Mouse (Mus musculus) liver, postnatal 0 days (tissue): ENCODE data around the gene Elfn1. TPM values are rescaled to one million over a fixed set of nuclear protein-coding genes. Genes with fewer than 3 reads are reported as not detected.

ENCODE experiments used
- ATAC-seq: fragments of 200-750 bp; cut with Nextera tagmentation; 2 replicates; pipeline ENCODE4 v1.8.0; 2017; ENCODE audit warnings: mild to moderate bottlenecking, moderate library complexity
- DNase-seq: peaks from one replicate; pipeline ENCODE4 v3.0.0-alpha.2; 2016
- H3K27ac ChIP-seq: fragments of 300-500 bp; sonication (generic); 2 replicates; pipeline ENCODE4 v1.5.1; 2014; ENCODE audit warnings: antibody characterized with exemption, moderate library complexity, mild to moderate bottlenecking, low read depth
- H3K27me3 ChIP-seq: fragments of 300-500 bp; sonication (generic); 2 replicates; pipeline ENCODE4 v1.6.1; 2014; ENCODE audit warnings: low read length, control low read depth, mixed read lengths; ENCODE audit not compliant: insufficient read depth
- H3K36me3 ChIP-seq: fragments of 300-500 bp; sonication (generic); replicated peaks from 2 replicates; pipeline ENCODE4 v1.6.1; 2014; ENCODE audit warnings: mild to moderate bottlenecking, control low read depth, low read length, moderate library complexity, mixed read lengths; ENCODE audit not compliant: insufficient read depth
- H3K4me1 ChIP-seq: fragments of 300-500 bp; sonication (generic); 2 replicates; pipeline ENCODE4 v1.6.1; 2014; ENCODE audit warnings: antibody characterized with exemption, mild to moderate bottlenecking, control low read depth; ENCODE audit not compliant: insufficient read depth
- H3K4me2 ChIP-seq: fragments of 300-500 bp; sonication (generic); 2 replicates; pipeline ENCODE4 v1.6.1; 2014; ENCODE audit warnings: low read depth, mild to moderate bottlenecking, low read length, moderate library complexity, mixed read lengths
- H3K4me3 ChIP-seq: fragments of 300-500 bp; sonication (generic); 2 replicates; pipeline ENCODE4 v1.5.1; 2014; ENCODE audit warnings: low read depth, low read length
- H3K9ac ChIP-seq: fragments of 300-500 bp; sonication (generic); replicated peaks from 2 replicates; pipeline ENCODE4 v1.6.1; 2014; ENCODE audit warnings: mild to moderate bottlenecking, moderate library complexity
- H3K9me3 ChIP-seq: fragments of 300-500 bp; sonication (generic); 2 replicates; pipeline ENCODE4 v1.6.1; 2016; ENCODE audit warnings: mild to moderate bottlenecking, control low read depth, low read length, mixed read lengths
- CTCF ChIP-seq: sonication (generic); IDR thresholded peaks from 2 replicates; pipeline ENCODE4 v1.5.1; 2016; ENCODE audit warnings: antibody characterized with exemption, low read depth
- EP300 ChIP-seq: IDR thresholded peaks from 2 replicates; pipeline ENCODE4 v1.6.1; 2016; ENCODE audit warnings: antibody characterized with exemption, low read depth, mild to moderate bottlenecking
- WGBS: fragments of 180-500 bp; shearing (Covaris S2); extraction: QIAGEN DNeasy Blood & Tissue Kit; methylation state at CpG from one replicate; pipeline ENCODE4 v1.1.7; 2014; ENCODE audit not compliant: insufficient replicate concordance; 5-methylcytosine and 5-hydroxymethylcytosine counted together
- polyA plus RNA-seq: library from polyadenylated mRNA; unstranded; fragments of >200 nt; fragmentation: Nextera tagmentation; extraction: Ambion mirVana; gene quantifications from 2 replicates; pipeline ENCODE4 v1.2.1, GENCODE M21; 2015

Gene Elfn1
- polyA plus RNA-seq, 1 experiment from 2014 or later: not detected

DNA sequence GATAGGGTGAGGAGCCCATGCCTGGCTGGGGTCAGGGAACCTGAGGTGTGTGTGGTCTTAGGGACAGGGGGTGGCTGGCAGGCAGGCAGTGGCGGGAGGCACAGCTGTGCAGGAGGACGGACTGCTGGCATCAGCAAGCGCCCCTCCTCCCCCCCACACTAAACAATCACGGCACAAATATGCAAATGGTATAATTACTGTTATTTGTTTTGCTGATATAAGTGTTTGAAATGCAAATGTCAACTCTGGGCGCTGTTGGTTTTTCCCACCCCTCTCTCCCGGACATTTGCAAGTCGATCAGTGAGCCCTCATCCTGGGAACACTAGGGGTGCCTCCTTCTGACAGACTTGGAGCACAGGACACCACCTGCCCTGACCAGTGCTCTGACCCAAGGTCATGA lies 37.0 kb downstream of the Elfn1 start:
- no peak overlapping the region for H3K9ac ChIP-seq
- DNase-seq (no peak), ATAC-seq (no peak)
- H3K4me1 ChIP-seq: peaks cover 4% of the 10 kb centered on the region
- H3K9me3 ChIP-seq: no peaks in the 10 kb centered on the region
- H3K36me3 ChIP-seq: no peaks in the 10 kb centered on the region
- no peak overlapping the region for H3K4me3 ChIP-seq
- no peak overlapping the region for H3K4me2 ChIP-seq
- 52% methylated on average over 7 of the region's 7 CpGs for WGBS
- H3K27me3 ChIP-seq: no peaks in the 10 kb centered on the region
- H3K27ac ChIP-seq: no peak overlapping the region
- TF ChIP-seq EP300 (no peak), CTCF (no peak)

DNA sequence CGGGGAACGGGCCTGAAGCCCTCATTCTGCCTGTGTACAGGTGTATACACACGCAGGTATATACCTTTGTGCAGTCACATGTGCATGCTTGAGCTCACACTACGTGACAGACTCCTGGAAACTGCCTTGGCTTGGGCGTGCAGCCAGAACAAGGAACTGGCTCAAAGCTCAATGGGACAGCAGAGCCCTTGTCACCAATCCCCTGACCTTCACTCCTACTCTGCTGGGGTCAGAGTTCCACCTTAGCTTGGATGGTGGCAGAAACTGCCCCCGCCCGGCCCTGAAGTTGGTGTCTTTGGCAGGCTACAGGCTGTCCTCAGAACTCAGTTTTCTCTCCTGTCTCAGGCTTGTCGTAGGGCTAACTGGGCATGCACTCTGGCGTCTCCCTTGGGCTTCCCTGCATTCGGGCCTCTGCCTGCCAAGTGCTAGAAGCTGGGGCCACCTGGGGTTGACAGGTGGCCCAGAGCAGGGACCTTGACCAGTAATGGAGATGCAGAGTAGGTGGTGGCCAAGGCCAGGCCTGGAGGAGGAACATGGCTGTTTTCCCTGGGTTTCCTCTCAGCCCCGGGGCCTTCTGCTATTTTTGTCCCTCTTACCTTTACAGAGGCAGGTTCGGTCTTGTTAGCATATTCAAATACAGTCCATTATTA lies 38.1 kb downstream of the Elfn1 start:
- TF ChIP-seq EP300: no peak
- ATAC-seq: peak; percentile 64
- DNase-seq: no peak
- Histone ChIP-seq H3K9ac (no peak overlapping the region), H3K4me3 (no peak overlapping the region), H3K4me1 (peaks cover 4% of the 10 kb centered on the region), H3K9me3 (no peaks in the 10 kb centered on the region), H3K27ac (no peak overlapping the region), H3K27me3 (no peaks in the 10 kb centered on the region), H3K4me2 (no peak overlapping the region), H3K36me3 (no peaks in the 10 kb centered on the region)
- 59% methylated on average over 12 of the region's 12 CpGs for WGBS

DNA sequence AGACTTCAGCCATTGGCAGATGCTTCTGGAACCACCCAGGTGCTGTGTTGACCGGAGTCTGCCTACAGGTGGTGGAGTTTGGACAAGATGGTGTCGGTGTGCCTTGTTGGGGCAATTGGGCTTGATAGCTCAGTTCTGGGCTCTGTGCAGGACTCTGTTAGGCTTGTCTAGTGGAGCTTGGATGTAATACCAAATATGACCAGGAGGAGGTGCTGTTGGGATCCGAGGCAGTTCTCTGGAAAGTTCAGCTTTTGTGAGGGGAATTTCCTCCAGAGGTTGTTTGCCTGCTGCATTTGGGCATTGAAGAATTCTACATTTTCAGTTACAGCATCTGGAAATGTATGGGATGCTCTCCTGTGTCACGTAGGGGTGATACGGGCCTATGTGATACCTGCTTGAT lies 39.7 kb downstream of the Elfn1 start:
- DNase-seq (peak; percentile 33), ATAC-seq (no peak)
- Histone ChIP-seq H3K36me3 (no peaks in the 10 kb centered on the region), H3K4me2 (no peak overlapping the region), H3K9ac (no peak overlapping the region), H3K9me3 (no peaks in the 10 kb centered on the region), H3K27ac (no peak overlapping the region), H3K4me3 (no peak overlapping the region), H3K27me3 (no peaks in the 10 kb centered on the region), H3K4me1 (peaks cover 4% of the 10 kb centered on the region)
- TF ChIP-seq EP300 (no peak), CTCF (peak; percentile 73)
- 90% methylated on average over 5 of the region's 5 CpGs for WGBS

DNA sequence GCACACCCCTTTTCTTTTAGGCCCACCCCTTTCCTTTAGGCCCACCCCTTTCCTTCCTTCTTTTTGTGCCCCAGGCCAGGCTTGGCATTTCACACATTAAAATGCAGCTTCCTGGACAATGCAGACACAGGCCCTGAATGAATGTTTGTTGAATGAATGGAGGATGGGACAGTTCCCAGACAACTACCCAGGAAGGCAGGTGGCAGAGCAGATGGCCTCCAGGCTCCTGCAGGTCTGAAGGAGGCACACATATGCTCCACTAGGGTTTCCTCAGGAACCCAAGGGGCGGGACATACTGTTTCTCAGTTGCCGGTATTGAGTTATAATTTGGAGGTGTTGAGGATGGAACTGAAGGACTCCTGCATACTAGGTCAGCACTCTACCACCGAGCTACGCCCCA lies 40.8 kb downstream of the Elfn1 start:
- DNase-seq (no peak), ATAC-seq (no peak)
- Histone ChIP-seq H3K27ac (no peak overlapping the region), H3K9ac (no peak overlapping the region), H3K4me1 (peaks cover 4% of the 10 kb centered on the region), H3K4me2 (no peak overlapping the region), H3K4me3 (no peak overlapping the region), H3K27me3 (no peaks in the 10 kb centered on the region), H3K9me3 (no peaks in the 10 kb centered on the region), H3K36me3 (no peaks in the 10 kb centered on the region)
- WGBS: 82% methylated on average over 4 of the region's 4 CpGs
- TF ChIP-seq CTCF (no peak), EP300 (no peak)

DNA sequence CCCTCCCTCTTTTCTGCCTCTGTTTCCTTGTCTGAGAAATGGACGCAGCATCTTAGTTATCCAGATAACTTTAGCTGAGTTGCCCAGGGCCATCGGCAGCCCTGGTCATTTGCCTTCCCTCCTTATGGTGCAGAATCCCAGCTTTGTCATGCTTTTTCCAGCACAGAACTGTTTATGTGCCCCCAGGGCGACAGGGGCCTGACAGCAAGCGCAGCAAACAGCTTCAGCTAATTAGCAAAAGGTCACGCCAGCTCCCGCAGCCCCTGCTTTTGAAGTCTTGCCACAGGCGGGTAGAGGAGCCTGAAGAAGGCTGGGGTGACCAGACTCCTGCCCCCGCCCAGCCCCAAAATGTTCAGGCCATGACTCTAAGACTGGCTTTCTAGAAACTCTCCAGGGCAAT lies 41.6 kb downstream of the Elfn1 start:
- no peaks in the 10 kb centered on the region for H3K36me3 ChIP-seq
- no peak for ATAC-seq
- TF ChIP-seq EP300: no peak
- TF ChIP-seq CTCF: no peak
- no peak overlapping the region for H3K27ac ChIP-seq
- H3K4me2 ChIP-seq: no peak overlapping the region
- no peak overlapping the region for H3K9ac ChIP-seq
- no peak for DNase-seq
- H3K9me3 ChIP-seq: no peaks in the 10 kb centered on the region
- WGBS: 80% methylated on average over 8 of the region's 8 CpGs
- peaks cover 4% of the 10 kb centered on the region for H3K4me1 ChIP-seq
- no peak overlapping the region for H3K4me3 ChIP-seq
- no peaks in the 10 kb centered on the region for H3K27me3 ChIP-seq

DNA sequence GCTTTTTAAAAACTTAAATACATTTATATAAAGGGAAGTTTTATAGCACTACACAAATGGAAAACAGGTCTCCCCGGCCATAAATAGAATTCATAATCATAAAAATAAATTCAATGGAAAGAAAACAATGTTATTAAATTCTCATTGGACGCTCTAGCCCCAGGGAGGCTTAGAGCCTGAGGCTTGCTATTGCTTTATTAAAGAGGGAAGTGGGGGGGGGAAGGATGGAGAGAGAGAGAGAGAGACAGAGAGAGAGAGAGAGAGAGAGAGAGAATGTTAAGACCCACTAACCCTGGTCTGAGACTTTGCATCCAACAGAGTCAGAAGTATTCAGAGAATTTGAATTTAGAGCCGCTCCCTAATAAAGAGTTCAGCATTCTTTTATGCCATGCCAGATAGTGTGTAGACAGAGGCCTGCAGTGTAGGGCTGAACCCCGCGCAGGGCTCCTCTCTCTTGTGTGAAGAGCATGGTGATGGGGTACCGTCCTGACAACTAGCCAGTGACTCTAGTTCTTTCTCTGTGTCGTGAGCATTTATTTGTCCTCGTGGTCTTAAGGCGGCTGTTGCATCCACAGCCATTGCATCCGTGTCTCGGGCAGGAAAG lies 42.3 kb downstream of the Elfn1 start:
- no peak overlapping the region for H3K9ac ChIP-seq
- no peak for DNase-seq
- no peaks in the 10 kb centered on the region for H3K36me3 ChIP-seq
- no peak overlapping the region for H3K4me3 ChIP-seq
- ATAC-seq: no peak
- no peaks in the 10 kb centered on the region for H3K9me3 ChIP-seq
- 70% methylated on average over 11 of the region's 11 CpGs for WGBS
- no peaks in the 10 kb centered on the region for H3K27me3 ChIP-seq
- no peak overlapping the region for H3K4me2 ChIP-seq
- TF ChIP-seq CTCF (no peak), EP300 (no peak)
- H3K27ac ChIP-seq: no peak overlapping the region
- peaks cover 4% of the 10 kb centered on the region for H3K4me1 ChIP-seq
